Mouse (Mus musculus): ENCODE measurements around the gene Plekhg4.

Plekhg4 gene

DNA sequence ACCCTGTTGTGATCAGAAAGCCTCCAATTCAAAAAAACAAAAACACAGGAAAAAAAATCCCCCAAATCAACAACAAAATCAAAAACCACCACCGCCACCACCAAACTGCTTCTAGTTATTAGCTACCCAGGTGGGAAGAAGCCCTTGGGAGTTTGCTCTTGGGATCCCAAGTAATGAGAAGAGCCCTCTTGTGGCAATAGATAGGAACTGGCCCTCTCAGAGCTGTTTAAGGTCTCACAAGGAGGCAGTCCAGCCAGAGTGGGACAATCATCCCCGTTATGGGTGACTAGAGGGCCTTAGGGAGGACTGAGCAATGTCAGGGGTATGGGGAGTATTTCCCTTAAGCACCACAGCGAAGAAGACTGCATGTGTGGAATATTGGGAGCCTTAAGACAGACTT, 24.7 kb downstream of the Plekhg4 start:
- in situ Hi-C loops (cut with MboI, MseI), result no loop called here

DNA sequence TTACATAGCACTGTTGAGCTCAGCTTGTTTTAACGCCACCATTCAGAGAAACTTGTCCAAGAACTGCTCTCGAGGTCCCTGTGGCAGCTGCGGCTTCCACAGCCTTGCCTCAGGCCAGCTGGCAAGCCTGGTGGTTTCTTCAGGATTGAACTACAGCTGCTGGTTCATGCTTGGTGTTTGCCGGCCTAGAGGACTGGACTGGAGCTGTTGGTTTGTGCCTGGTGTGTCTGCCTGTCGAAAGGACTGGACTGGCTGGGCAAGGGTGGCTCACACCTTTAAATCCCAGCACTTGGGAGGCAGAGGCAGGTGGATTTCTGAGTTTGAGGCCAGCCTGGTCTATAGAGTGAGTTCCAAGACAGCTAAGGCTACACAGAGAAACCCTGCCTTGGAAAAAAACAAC, 26.9 kb downstream of the Plekhg4 start:
- in situ Hi-C loops (cut with MboI, MseI), result no loop called here

DNA sequence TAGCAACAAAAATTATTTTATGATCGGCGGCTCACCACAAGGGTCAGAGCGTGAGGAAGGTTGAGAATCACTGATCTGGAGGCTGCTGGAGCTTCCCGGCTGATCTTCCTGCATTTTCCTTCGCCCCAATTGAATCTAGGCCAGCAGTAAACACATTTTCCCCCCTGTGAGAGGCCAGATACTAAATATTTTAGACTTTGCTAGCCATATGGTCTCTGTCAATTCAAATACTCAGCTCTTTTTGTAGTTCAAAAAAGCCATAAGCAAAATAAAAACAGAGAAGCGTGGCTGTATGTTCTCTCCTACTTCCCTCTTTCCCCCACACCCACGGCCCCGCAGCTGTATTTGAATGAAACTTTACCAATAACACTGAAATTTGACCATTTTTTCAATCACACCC, 30.4 kb downstream of the Plekhg4 start:
- in situ Hi-C loops (cut with MboI, MseI), result no loop called here

DNA sequence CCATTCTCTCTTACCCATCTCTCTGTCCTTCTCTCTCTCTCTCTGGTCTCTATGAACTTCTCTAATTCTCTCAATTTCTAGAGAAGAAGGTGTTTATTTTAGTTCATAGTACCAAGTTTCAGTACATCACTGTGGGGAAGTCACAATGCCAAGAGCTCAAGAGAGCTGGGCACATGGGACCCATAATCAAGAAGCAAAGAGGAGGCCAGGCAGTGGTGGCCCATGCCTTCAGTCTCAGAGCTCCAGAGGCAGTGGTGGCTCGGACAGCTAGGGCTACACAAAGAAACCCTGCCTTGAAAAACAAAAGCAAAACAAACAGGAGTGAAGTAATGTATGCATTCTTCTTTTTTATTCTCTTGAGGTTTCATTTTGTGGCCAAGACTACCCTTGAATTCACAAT, 31.4 kb downstream of the Plekhg4 start:
- in situ Hi-C loops (cut with MboI, MseI), result no loop called here

DNA sequence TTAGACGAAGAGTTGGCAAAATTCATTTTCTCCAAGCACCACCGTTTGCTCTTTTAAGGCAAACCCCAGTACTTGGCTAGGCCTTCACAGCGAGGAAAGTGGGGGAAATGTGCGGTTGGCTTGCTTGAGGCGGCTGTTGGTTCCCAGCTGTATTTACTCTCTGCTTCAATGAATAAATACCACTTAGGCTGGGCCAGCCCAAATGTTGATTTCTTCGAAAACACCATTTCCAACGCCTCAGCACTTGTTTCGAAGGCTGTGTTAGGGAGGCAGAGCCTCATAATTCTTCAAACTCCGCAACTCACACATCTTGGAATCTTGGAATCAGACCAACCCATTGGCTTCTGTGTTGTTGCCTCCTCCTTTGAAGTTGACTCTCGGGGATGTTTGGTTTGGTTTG, 33.3 kb downstream of the Plekhg4 start:
- in situ Hi-C loops (cut with MboI, MseI), result no loop called here

DNA sequence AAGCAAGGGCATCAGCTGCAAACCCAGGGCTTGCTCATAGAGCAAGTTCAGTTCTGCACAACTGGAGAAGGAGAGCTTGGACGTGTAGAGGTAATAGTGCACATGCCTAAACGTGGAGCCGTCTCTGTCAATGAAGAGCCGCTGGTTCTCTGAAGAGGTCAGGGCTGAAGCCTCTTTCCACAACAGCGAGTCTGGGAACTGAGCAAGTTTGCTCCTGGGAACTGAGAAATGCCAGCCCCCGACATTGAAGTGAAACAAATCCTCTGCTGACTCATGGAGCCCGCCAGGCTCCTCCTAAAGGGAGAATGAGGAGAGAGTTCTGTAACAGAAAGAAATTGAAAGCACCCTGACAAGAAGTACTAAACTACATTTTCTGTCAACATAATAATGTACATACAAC, 35.3 kb downstream of the Plekhg4 start:
- in situ Hi-C loops (cut with MboI, MseI), result no loop called here

DNA sequence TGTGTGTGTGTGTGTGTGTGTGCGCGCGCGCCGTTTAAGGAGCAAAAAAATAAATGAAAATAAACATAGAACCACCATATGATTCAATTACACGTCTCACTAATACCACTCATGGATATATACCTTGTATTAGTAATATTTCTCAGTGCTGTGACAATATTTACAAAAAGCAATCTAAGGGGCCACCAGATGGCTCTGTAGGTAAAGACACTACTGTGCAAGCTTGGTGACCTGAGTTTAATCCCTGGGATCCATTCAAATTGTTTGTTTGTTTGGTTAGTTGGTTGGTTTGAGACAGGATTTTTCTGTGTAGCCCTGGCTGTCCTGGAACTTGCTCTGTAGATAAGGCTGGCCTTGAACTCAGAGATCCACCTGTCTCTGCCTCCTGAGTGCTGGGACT, 36.9 kb downstream of the Plekhg4 start:
- in situ Hi-C loops (cut with MboI, MseI), result loop anchor here (5.0 kb wide), 1 partner anchor 52 kb away; no protein-coding TSS in a partner anchor

DNA sequence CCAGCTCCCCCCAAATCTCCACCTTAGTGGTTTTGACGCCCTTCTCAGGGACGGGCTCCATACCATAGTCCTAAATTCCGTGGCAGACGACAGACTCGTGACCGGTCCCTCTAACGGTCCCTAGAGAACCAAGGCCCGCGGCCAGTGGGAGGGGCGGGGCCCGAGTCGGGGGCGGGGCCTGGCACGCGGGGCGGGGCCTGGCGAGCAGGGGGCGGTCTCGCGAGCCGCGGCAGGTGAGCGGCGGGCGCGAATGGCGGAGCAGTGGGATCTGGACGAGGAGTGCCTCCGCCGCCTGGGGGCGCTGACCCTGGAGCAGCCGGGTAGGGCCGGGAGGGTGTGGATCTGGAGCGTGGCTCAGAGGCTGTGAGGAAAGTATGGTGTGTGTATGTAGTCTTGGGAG, 40.3 kb downstream of the Plekhg4 start, which contains the start of the genes Kctd19 and Lrrc36:
Kctd19 (minus strand) TSS at position 112 of the 400 bp plus-strand sequence.
Lrrc36 (plus strand) TSS at position 181 of the 400 bp plus-strand sequence.
- in situ Hi-C loops (cut with MboI, MseI), result loop anchor here (5.0 kb wide), 1 partner anchor 49 kb away; no protein-coding TSS in a partner anchor

DNA sequence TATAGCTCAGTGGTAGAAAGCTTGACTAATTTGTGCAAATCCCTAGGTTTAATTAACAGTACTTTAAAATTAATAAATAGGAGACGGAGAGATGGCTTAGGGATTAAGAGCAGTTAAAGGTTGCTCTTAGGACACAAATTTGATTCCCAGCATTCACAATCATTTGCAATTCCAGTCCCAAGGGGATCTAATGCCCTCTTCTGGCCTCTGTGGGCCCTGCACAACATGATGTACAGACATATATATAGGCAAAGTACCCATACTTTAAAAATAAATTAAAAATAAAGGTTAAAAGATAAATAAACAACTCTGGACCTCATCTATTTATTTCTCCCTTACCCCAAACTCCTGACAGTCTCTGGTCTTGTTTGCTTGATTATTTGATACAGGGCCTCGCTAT, 45.9 kb downstream of the Plekhg4 start:
- in situ Hi-C loops (cut with MboI, MseI), result no loop called here

DNA sequence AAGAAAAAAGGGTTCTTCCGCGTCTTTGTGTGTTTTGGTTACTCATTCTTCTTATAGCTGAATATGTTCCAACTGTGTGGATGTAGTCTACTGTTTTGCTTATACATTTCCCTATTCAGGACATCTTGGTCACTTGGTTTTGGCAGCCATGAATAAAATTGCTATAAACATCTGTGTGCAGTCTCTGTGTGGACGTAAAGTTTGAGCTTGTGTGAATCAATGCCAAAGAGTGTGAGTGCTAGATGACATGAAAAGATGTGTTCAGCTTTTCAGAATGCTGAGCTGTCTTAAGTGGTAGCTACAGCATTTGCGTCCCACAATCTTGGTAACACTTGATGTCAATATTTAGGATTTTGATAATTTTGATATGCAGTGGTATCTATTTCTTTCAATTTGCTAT, 46.7 kb downstream of the Plekhg4 start:
- in situ Hi-C loops (cut with MboI, MseI), result no loop called here

DNA sequence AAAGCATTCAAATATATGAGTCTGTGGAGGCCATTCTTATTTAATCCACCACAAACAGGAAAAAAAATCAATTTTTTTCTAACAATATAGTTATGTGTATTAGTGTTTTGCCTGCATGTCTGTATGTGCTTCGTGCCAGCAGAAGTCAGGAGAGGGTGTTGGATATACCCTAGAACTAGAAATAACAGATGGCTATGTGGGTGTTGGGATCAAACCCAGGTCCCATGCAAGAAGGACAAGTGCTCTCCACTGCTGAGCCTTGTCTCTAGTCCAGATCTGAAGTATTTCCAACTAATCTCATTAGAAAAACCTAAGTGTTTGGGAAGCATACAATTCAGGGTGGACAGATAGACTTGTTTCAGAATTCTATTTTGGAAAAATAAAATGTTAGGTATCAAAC, 48.9 kb downstream of the Plekhg4 start:
- in situ Hi-C loops (cut with MboI, MseI), result no loop called here

DNA sequence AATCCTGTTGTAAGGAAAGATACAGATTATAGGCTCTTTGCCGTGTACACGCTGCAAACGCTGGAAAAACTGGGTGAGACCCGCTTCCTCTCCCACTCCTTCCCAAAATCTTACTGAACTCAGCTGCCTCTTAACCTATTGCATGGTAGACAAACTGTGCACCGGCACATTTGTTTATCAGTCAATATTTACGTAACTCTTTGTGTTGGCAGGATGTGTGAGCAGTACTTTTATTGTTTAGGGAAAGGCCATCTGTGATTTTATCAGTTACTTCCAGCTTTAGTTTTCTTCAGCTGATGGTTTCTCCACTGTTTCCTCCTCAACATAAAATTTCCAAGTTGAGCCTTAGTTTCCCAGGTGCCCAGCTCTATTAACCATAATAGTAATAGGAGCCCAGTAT, 53.8 kb downstream of the Plekhg4 start:
- in situ Hi-C loops (cut with MboI, MseI), result no loop called here

DNA sequence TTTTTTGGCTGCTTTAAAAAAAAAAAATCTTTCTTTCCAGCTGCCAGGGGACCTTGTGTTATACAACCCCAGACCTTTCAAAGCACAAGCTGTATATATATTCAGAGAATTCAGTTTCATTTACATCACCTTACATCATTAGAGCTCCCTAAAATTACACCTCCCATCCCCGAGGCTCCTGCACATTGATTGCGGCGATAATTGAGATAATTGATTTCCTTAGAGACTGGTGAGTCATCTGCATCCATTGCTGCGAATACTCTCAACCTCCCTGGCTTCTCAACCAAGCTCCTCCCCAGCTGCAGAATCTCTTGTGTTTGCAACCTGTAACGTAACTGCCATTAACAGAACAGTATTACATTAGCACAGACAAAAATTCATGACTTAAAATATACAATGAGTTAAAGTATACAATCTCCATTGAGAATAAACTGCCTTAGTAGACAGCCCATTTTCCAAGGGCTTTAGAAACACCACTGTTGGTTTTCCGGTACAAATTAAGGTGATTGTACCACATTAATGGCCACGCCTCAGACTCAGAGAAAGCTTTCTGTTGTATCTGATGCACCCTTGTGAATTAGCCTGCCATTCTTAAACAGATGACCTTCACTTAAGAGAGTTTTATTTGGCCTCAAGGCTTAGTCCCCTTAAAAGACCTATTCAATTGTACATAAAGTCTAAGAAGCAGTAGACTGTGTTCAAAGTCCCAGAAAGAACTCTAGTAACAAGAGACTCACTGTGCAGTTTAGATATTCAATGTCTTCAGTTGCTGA, 58.9 kb downstream of the Plekhg4 start:
- in situ Hi-C loops (cut with MboI, MseI), result no loop called here
